Mouse (Mus musculus): ENCODE results near the gene Rangrf. TPM values are rescaled to one million over a fixed set of nuclear protein-coding genes. Genes with fewer than 3 reads are reported as not detected.
"Not testable (repeated sequence)": the region's sequence is repeated elsewhere in the genome, so short reads cannot be mapped to it uniquely, and the experiment has no call there.

The Rangrf gene
- total and polyA plus RNA-seq, 3 experiments, result 80.7 to 145 (median 100) TPM

- intact Hi-C loops (cut with DNase I), result loop anchor here (1.0 to 5.0 kb wide), 4 partner anchors 17 to 156 kb away; partner anchors contain the start of genes 9130213A22Rik and Hes7
- DNase-seq, result peak; percentile 46 to 55
- H3K27ac ChIP-seq, result peak overlapping the region; percentile 41; the same call in 1 of the 2 replicates
- peaks cover 5% of the 10 kb centered on the region for H3K4me1 ChIP-seq (ENCODE audit: control insufficient read depth, insufficient read depth, low read length)
- no peaks in the 10 kb centered on the region for H3K36me3 ChIP-seq (ENCODE audit: control insufficient read depth, insufficient read depth, low read length)
- H3K27me3 ChIP-seq (ENCODE audit: control insufficient read depth, insufficient read depth, low read length), result no peaks in the 10 kb centered on the region
- TF ChIP-seq CTCF (IDR thresholded peaks at IDR 0.05) (peak; percentile 79), EP300 (IDR thresholded peaks at IDR 0.05; ENCODE audit: insufficient read depth, low read depth, low read length) (no peak)
- WGBS, result 28% methylated on average over 3 of the region's 3 CpGs
- no peak overlapping the region for H3K9ac ChIP-seq (ENCODE audit: low read depth, low read length)
- H3K4me3 ChIP-seq, result no peak overlapping the region
- no peaks in the 10 kb centered on the region for H3K79me2 ChIP-seq (replicated peaks; ENCODE audit: control insufficient read depth, insufficient read depth, low read length)
These were observed 9.1 kb downstream of the Rangrf start for GRCm38 (mm10) chr11:68965845-68966244.

- no peaks in the 10 kb centered on the region for H3K36me3 ChIP-seq (ENCODE audit: control insufficient read depth, insufficient read depth, low read length)
- no peaks in the 10 kb centered on the region for H3K27me3 ChIP-seq (ENCODE audit: control insufficient read depth, insufficient read depth, low read length)
- no peak overlapping the region for H3K27ac ChIP-seq
- no peak for DNase-seq
- intact Hi-C loops (cut with DNase I), result loop anchor here (5.0 kb wide), 2 partner anchors 72 to 157 kb away; partner anchors contain the start of genes 9130213A22Rik and Hes7
- H3K4me3 ChIP-seq, result no peak overlapping the region
- peaks cover 5% of the 10 kb centered on the region for H3K4me1 ChIP-seq (ENCODE audit: control insufficient read depth, insufficient read depth, low read length)
- TF ChIP-seq CTCF (IDR thresholded peaks at IDR 0.05) (no peak), EP300 (IDR thresholded peaks at IDR 0.05; ENCODE audit: insufficient read depth, low read depth, low read length) (no peak), POLR2A (IDR thresholded peaks at IDR 0.05; ENCODE audit: insufficient read depth, low read depth, low read length) (no peak)
- no peak overlapping the region for H3K9ac ChIP-seq (ENCODE audit: low read depth, low read length)
- no peaks in the 10 kb centered on the region for H3K79me2 ChIP-seq (replicated peaks; ENCODE audit: control insufficient read depth, insufficient read depth, low read length)
These were observed 9.9 kb downstream of the Rangrf start for GRCm38 (mm10) chr11:68965050-68965449.

- no peaks in the 10 kb centered on the region for H3K79me2 ChIP-seq (replicated peaks; ENCODE audit: control insufficient read depth, insufficient read depth, low read length)
- H3K27ac ChIP-seq, result no peak overlapping the region
- intact Hi-C loops (cut with DNase I), result no loop called here
- DNase-seq, result no peak
- no peaks in the 10 kb centered on the region for H3K27me3 ChIP-seq (ENCODE audit: control insufficient read depth, insufficient read depth, low read length)
- WGBS, result 55% methylated on average over 2 of the region's 2 CpGs
- peaks cover 4% of the 10 kb centered on the region for H3K4me1 ChIP-seq (ENCODE audit: control insufficient read depth, insufficient read depth, low read length)
- no peak overlapping the region for H3K9ac ChIP-seq (ENCODE audit: low read depth, low read length)
- no peak for TF ChIP-seq EP300 (IDR thresholded peaks at IDR 0.05; ENCODE audit: insufficient read depth, low read depth, low read length)
- no peak for TF ChIP-seq POLR2A (IDR thresholded peaks at IDR 0.05; ENCODE audit: insufficient read depth, low read depth, low read length)
- no peak for TF ChIP-seq CTCF (IDR thresholded peaks at IDR 0.05)
- no peaks in the 10 kb centered on the region for H3K36me3 ChIP-seq (ENCODE audit: control insufficient read depth, insufficient read depth, low read length)
- H3K4me3 ChIP-seq, result no peak overlapping the region
These were observed 11.6 kb downstream of the Rangrf start for GRCm38 (mm10) chr11:68963405-68963804.

- intact Hi-C loops (cut with DNase I); H3K27me3 ChIP-seq (ENCODE audit: control insufficient read depth, insufficient read depth, low read length); H3K9ac ChIP-seq (ENCODE audit: low read depth, low read length); H3K27ac ChIP-seq; H3K36me3 ChIP-seq (ENCODE audit: control insufficient read depth, insufficient read depth, low read length); DNase-seq; H3K4me1 ChIP-seq (ENCODE audit: control insufficient read depth, insufficient read depth, low read length); H3K4me3 ChIP-seq; H3K79me2 ChIP-seq (replicated peaks; ENCODE audit: control insufficient read depth, insufficient read depth, low read length): not testable (repeated sequence)
- WGBS, result 22% methylated on average over 11 of the region's 11 CpGs
These were observed 12.8 kb downstream of the Rangrf start for GRCm38 (mm10) chr11:68962159-68962558.

- Histone ChIP-seq H3K27ac (no peak overlapping the region), H3K36me3 (ENCODE audit: control insufficient read depth, insufficient read depth, low read length) (no peaks in the 10 kb centered on the region), H3K4me1 (ENCODE audit: control insufficient read depth, insufficient read depth, low read length) (peaks cover 4% of the 10 kb centered on the region), H3K9ac (ENCODE audit: low read depth, low read length) (no peak overlapping the region), H3K4me3 (no peak overlapping the region), H3K27me3 (ENCODE audit: control insufficient read depth, insufficient read depth, low read length) (no peaks in the 10 kb centered on the region), H3K79me2 (replicated peaks; ENCODE audit: control insufficient read depth, insufficient read depth, low read length) (no peaks in the 10 kb centered on the region)
- intact Hi-C loops (cut with DNase I), result no loop called here
- WGBS, result 49% methylated on average over 3 of the region's 3 CpGs
- no peak for DNase-seq
- no peak for TF ChIP-seq CTCF (IDR thresholded peaks at IDR 0.05)
- TF ChIP-seq EP300 (IDR thresholded peaks at IDR 0.05; ENCODE audit: insufficient read depth, low read depth, low read length), result no peak
- TF ChIP-seq POLR2A (IDR thresholded peaks at IDR 0.05; ENCODE audit: insufficient read depth, low read depth, low read length), result no peak
These were observed 13.4 kb downstream of the Rangrf start for GRCm38 (mm10) chr11:68961596-68961995.

- no peak for DNase-seq
- TF ChIP-seq EP300 (IDR thresholded peaks at IDR 0.05; ENCODE audit: insufficient read depth, low read depth, low read length) (no peak), POLR2A (IDR thresholded peaks at IDR 0.05; ENCODE audit: insufficient read depth, low read depth, low read length) (no peak), CTCF (IDR thresholded peaks at IDR 0.05) (no peak)
- peaks cover 1% of the 10 kb centered on the region; the same call in 1 of the 2 replicates for H3K36me3 ChIP-seq (ENCODE audit: control insufficient read depth, insufficient read depth, low read length)
- no peak overlapping the region for H3K9ac ChIP-seq (ENCODE audit: low read depth, low read length)
- peaks cover 6% of the 10 kb centered on the region for H3K4me1 ChIP-seq (ENCODE audit: control insufficient read depth, insufficient read depth, low read length)
- H3K79me2 ChIP-seq (replicated peaks; ENCODE audit: control insufficient read depth, insufficient read depth, low read length), result no peaks in the 10 kb centered on the region
- 96% methylated on average over 1 of the region's 1 CpGs for WGBS
- no peaks in the 10 kb centered on the region; the same call in 1 of the 2 replicates for H3K27me3 ChIP-seq (ENCODE audit: control insufficient read depth, insufficient read depth, low read length)
- intact Hi-C loops (cut with DNase I), result loop anchor here (2.0 to 5.0 kb wide), 2 partner anchors 53 to 139 kb away; partner anchors contain the start of gene Per1
- H3K27ac ChIP-seq, result peak overlapping the region; percentile 97
- H3K4me3 ChIP-seq, result peak overlapping the region; percentile 64; the same call in 1 of the 2 replicates
These were observed 17.0 kb downstream of the Rangrf start for GRCm38 (mm10) chr11:68957971-68958370.
